Mouse (Mus musculus): ENCODE results near the gene Teddm1b.

GRCm38 (mm10) chr1:153846420-153846819 lies 27.7 kb upstream of the Teddm1b start:
- TF ChIP-seq CTCF (IDR thresholded peaks at IDR 0.05; ENCODE audit: insufficient read depth, low read length) (no peak), POLR2A (IDR thresholded peaks at IDR 0.05; ENCODE audit: borderline replicate concordance, extremely low read depth, low read depth, low read length) (no peak)

All from lung, adult 2 months (tissue).